Mouse (Mus musculus) hindbrain, embryonic 16.5 days (tissue): Measurements from ENCODE around the gene 2310079G19Rik. TPM values are rescaled to one million over a fixed set of nuclear protein-coding genes. Genes with fewer than 3 reads are reported as not detected.

Source experiments
- polyA plus RNA-seq: library from polyadenylated mRNA; unstranded; fragments of >200 nt; fragmentation: Nextera tagmentation; extraction: Ambion mirVana; gene quantifications from 2 replicates; pipeline ENCODE4 v1.2.1, GENCODE M21; 2015

Gene 2310079G19Rik
- polyA plus RNA-seq, 1 experiment from 2014 or later, result not detected

Other genes starting within 250 kb of the 2310079G19Rik start
- gene Cldn17, start 120.7 kb downstream of the 2310079G19Rik start, polyA plus RNA-seq, result not detected in 2 replicates
- gene Cldn8, start 64.5 kb downstream of the 2310079G19Rik start, polyA plus RNA-seq, result not detected in 2 replicates
- not detected in 2 replicates for gene Krtap24-1, start 15.4 kb downstream of the 2310079G19Rik start, polyA plus RNA-seq
- gene Krtap26-1, start 20.1 kb upstream of the 2310079G19Rik start, polyA plus RNA-seq, result not detected in 2 replicates
- not detected in 2 replicates for gene Krtap27-1, start 44.0 kb upstream of the 2310079G19Rik start, polyA plus RNA-seq
- gene 2310061N02Rik, start 80.3 kb upstream of the 2310079G19Rik start, polyA plus RNA-seq, result not detected in 2 replicates
- not detected in 2 replicates for gene Krtap13-1, start 101.2 kb upstream of the 2310079G19Rik start, polyA plus RNA-seq
- not detected in 2 replicates for gene Krtap13, start 124.0 kb upstream of the 2310079G19Rik start, polyA plus RNA-seq
- not detected in 2 replicates for gene 2310034C09Rik, start 131.2 kb upstream of the 2310079G19Rik start, polyA plus RNA-seq
- gene 2310057N15Rik, start 146.5 kb upstream of the 2310079G19Rik start, polyA plus RNA-seq, result not detected in 2 replicates
- not detected in 2 replicates for gene Gm5965, start 150.2 kb upstream of the 2310079G19Rik start, polyA plus RNA-seq
- gene Gm20741, start 184.6 kb upstream of the 2310079G19Rik start, polyA plus RNA-seq, result not detected in 2 replicates
- gene Krtap15, start 192.5 kb upstream of the 2310079G19Rik start, polyA plus RNA-seq, result 0.25 TPM in 1 of 2 replicates, not detected in the other
- not detected in 2 replicates for gene Krtap14, start 198.5 kb upstream of the 2310079G19Rik start, polyA plus RNA-seq
- gene Krtap19-1, start 241.7 kb upstream of the 2310079G19Rik start, polyA plus RNA-seq, result not detected in 2 replicates
- gene Krtap19-2, start 246.6 kb upstream of the 2310079G19Rik start, polyA plus RNA-seq, result not detected in 2 replicates